Mouse (Mus musculus) adrenal gland, adult 18-20 months (tissue): ENCODE data around the gene Ldlr. TPM values are rescaled to one million over a fixed set of nuclear protein-coding genes. Genes with fewer than 3 reads are reported as not detected.
"Not testable (repeated sequence)": the region's sequence is repeated elsewhere in the genome, so short reads cannot be mapped to it uniquely, and the experiment has no call there.

Source experiments
- DNase-seq, 2 experiments: peaks; one replicate each; pipeline ENCODE4 v3.0.0; 2021 to 2022; ENCODE audit warnings: low spot score in 2 of 2
- total RNA-seq, 2 experiments: library from RNA; stranded (reverse); gene quantifications; 1 replicate in 1 of 2; 2 replicates in 1 of 2; pipeline ENCODE4 v1.2.3; 2021

Ldlr gene
- total RNA-seq, 2 experiments from 2014 or later, result 135 to 173 TPM

GRCm38 (mm10) chr9:21754516-21755321 lies 31.4 kb downstream of the Ldlr start:
- no peak for DNase-seq

- DNase-seq, result peak in 1 of 2 experiments; percentile 18
Measured at GRCm38 (mm10) chr9:21758576-21759529, 35.6 kb downstream of the Ldlr start.

- peak in 1 of 2 experiments; percentile 35 for DNase-seq
Measured at GRCm38 (mm10) chr9:21759718-21760117, 36.4 kb downstream of the Ldlr start.

GRCm38 (mm10) chr9:21760155-21761088 lies 37.1 kb downstream of the Ldlr start, which contains the start of gene Spc24:
Gene Spc24, minus strand, starts transcription at chr9:21760303.
- DNase-seq, result peak; percentile 90 to 91

DNA sequence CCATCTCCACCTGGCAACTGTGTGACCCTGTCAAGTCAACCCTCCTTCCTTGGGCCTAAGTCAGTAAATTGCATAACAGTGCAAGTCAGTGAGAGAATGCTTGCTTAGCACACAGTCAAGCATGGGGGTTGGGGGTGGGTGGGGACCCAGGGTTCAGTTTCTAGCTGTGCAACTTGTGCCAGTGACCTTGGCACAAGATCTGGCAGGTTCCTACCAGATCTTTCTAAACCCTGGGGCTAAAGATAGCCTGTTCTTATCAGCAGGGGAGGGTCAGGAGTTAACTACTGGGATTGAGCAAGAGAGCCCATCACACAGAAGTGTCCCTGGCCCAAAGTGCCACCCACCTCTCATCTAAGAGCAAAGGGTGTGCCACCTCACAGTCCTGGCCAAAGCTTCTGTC lies 38.9 kb downstream of the Ldlr start:
- peak in 1 of 2 experiments; percentile 20 for DNase-seq

DNA sequence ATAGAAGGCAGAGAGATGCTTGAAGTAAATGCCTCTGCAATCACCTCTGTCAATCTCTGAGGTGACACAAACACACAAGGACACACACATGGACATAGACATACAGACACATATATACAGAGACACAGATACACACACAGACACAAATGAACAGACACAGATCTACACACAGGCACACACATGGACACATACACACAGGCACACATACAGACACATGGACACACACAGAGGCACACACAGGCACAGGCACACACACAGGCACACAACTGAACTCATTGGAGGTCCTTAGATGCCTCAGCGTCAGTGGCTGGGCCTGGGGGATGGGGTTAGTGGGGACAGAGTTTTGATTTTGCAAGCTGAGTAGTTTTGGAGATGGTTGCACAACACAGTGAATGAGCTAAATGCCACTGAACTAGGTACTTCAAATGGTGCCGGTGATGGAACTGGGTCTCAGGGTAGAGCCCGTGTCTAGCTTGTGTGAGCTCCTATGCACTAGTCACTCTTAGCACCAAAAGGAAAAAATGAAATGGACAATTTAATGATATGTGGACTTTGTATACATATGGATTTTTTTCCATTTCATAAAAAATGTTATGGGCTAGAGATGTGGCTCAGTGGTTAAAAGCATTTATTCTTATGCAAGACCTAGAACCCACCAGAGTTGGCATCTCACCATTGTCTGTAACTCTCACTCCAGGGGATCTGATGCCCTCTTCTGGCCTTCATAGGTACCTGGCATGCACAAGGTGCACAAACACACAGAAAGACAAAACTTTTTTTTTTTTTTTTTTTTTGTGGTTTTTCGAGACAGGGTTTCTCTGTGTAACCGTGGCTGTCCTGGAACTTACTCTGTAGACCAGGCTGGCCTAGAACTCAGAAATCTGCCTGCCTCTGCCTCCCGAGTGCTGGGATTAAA lies 41.1 kb downstream of the Ldlr start:
- DNase-seq, result no peak

- DNase-seq, result no peak
Measured at GRCm38 (mm10) chr9:21767896-21768295, 44.6 kb downstream of the Ldlr start.

DNA sequence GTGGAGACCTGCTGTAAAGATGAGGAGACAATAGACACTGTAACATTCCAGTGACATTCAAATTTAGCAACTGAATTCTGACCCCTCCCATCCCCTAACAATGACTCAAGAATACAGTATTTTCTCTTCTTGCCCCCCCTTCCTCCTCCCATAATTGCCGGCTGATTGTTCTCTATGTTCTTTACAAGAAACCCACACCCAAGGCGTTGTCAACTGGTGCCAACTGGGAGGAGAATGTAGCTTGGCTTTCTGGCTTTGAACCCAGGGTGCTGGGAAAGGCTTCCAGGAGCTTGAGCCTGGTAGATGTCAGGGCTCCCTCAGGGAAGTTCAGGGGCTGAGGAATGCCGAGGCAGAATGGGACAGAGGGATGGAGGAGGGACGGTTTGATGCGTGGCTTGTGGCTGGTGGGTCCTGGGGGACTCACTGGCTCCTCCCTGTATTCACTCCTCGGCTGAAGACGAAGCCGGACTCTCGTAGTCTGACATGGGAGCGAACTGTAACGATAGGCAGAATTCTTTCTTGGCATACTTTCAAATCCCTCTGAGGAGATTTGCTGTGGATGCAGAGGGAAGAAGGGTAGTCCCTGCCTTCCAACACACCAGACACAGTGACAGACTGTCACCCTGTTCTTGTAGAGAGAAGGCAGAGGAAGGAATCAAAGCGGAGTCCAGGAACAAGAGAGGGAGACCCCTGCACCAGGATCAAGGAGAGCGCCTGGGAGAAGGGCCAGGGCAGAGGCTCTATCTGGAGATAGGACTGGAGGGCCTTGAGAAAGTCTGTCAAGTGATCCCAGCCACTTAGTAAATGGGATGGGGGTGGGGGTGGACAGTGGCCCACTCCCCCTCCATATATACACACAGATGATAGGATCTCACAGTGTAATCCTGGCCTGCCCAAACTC lies 45.5 kb downstream of the Ldlr start:
- no peak for DNase-seq

- DNase-seq, result no peak
Measured at GRCm38 (mm10) chr9:21769558-21770183, 46.4 kb downstream of the Ldlr start.

DNA sequence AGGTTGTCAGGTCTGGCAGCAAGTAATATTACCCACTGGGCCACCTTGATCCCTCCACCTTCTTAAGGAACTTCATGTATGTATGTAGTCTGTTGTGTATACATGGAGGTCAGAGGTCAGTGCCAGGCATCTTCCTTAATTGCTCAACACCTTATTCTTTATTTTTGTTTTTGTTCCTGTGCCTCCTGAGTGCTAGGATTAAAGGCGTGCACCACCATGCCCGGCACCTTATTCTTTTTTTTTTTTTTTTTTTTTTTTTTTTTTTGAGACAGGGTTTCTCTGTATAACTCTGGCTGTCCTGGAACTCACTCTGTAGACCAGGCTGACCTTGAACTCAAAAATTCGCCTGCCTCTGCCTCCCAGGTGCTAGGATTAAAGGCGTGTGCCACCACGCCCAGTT lies 50.1 kb downstream of the Ldlr start:
- not testable (repeated sequence) for DNase-seq

- no peak for DNase-seq
Measured at GRCm38 (mm10) chr9:21774353-21774752, 51.1 kb downstream of the Ldlr start.

- no peak for DNase-seq
Measured at GRCm38 (mm10) chr9:21777726-21778125, 54.4 kb downstream of the Ldlr start.

DNA sequence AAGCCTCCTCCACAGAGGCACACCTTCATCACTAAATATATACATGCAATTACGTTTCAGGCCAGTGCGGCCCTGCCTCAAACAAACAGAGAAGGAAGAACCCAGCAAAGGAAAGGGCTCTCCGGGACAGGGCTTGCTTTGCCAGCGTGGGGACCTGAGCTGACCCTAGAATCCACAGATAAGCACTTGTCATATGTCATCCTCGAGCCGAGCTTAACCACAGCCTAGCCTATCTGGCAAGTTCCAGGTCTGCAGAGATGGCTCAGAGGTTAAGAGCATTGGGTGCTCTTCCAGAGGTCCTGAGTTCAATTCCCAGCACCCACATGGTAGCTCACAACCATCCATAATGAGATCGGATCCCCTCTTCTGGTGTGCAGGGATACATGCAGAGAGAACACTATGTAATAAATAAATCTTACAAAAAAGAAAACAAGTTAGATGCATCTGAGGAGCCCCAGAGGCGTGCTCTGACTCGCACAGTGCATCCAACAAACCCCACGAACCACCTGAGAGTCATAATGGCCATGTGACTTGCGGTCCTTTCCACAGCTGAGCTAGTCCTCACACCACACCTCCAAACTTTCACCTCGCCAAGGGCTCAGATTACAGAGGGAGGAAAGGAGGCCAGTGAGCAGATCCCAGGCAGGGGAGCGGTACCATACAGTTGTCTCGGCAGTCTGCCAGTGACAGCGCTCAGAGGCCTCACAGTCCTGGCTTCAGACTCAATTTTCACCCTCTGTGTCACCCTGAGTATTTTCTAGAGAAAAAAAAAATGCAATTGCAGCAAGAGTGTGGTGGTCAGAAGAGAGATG lies 58.6 kb downstream of the Ldlr start:
- peak in 1 of 2 experiments; percentile 20 for DNase-seq

DNA sequence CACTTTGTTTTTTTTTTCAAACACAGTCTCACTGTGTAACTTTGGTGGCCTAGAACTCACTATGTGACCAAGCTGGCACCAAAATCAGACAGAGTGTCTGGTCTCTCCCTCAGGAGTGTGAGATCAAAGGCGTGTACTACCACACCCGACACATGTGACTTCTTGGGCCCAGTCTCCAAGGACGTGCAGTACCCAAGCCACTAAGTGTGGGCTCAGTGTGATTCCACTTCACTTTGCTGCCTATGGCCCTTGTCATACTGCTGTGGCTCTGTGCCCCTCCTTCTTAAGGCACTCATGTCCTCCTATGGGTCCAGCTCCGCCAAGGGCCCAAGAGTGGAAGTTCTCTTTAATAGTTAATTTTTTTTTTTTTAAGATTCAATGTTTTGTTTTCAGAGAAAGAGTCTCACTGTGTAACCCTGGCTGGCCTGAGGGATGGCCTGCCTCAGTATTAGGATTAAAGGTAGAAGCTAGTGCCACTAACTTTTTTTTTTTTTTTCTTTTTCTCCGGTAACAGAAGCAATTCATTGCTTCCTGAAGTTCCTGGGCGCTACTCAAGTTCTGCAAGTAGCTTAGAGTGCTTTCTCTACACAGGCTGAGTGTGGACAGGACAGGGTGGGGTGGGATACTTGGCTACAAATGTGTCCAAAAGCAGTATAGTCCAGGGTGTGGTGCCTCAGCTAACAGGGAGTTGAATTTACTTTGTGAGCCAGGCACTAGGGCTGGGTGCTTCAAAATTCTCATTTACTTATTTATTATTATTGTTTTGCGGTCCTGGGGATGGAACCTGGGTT lies 61.4 kb downstream of the Ldlr start:
- no peak for DNase-seq

GRCm38 (mm10) chr9:21786309-21786708 lies 63.0 kb downstream of the Ldlr start:
- DNase-seq, result not testable (repeated sequence)

DNA sequence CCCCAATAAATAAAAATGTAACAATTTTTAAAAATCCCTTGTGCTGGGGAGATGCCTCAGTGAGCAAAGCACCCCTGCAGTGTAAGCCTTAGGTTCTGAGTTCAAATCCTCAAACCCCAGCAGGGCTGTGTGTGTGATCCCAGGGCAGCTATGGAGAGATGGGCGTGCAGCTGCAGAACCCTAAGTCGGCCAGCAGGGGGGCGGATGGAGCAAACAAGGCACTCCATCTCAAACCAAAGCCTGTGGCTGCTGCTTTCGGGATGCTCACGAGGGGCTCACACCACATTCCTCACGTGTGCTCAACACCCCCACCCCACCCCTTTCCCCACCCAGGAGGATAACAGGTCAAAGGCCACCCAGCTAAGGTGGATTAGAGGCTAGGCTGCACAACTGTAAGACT lies 63.6 kb downstream of the Ldlr start:
- DNase-seq, result peak; percentile 61 to 77
